Mouse (Mus musculus): ENCODE measurements around the gene Gm13889. TPM values are rescaled to one million over a fixed set of nuclear protein-coding genes. Genes with fewer than 3 reads are reported as not detected.

Gm13889 gene
- total RNA-seq, 2 experiments from 2014 or later, result 8.9 to 10.9 TPM

Other genes starting within 250 kb of the Gm13889 start
- gene Ext2, start 134.6 kb downstream of the Gm13889 start, total RNA-seq (2021), result 10 to 100 TPM; 37.9 to 39.9 TPM
- 1 to 10 TPM; 4.1 to 5.2 TPM for gene Accs, start 107.3 kb downstream of the Gm13889 start, total RNA-seq (2021)
- not detected for gene Accsl, start 88.0 kb downstream of the Gm13889 start, total RNA-seq (2021)
- gene Gm27027, start 39.2 kb upstream of the Gm13889 start, total RNA-seq (2021), result not detected
- gene Alkbh3, start 53.6 kb upstream of the Gm13889 start, total RNA-seq (2021), result 10 to 100 TPM; 55.2 to 55.4 TPM
- gene Hsd17b12, start 200.8 kb upstream of the Gm13889 start, total RNA-seq (2021), result 10 to 100 TPM; 20.8 to 29.6 TPM

All from heart, adult 18-20 months (tissue).